Mouse (Mus musculus): ENCODE measurements around the gene Ndufb5.
"Not testable (repeated sequence)": the region's sequence is repeated elsewhere in the genome, so short reads cannot be mapped to it uniquely, and the experiment has no call there.

Gene Ndufb5

DNA sequence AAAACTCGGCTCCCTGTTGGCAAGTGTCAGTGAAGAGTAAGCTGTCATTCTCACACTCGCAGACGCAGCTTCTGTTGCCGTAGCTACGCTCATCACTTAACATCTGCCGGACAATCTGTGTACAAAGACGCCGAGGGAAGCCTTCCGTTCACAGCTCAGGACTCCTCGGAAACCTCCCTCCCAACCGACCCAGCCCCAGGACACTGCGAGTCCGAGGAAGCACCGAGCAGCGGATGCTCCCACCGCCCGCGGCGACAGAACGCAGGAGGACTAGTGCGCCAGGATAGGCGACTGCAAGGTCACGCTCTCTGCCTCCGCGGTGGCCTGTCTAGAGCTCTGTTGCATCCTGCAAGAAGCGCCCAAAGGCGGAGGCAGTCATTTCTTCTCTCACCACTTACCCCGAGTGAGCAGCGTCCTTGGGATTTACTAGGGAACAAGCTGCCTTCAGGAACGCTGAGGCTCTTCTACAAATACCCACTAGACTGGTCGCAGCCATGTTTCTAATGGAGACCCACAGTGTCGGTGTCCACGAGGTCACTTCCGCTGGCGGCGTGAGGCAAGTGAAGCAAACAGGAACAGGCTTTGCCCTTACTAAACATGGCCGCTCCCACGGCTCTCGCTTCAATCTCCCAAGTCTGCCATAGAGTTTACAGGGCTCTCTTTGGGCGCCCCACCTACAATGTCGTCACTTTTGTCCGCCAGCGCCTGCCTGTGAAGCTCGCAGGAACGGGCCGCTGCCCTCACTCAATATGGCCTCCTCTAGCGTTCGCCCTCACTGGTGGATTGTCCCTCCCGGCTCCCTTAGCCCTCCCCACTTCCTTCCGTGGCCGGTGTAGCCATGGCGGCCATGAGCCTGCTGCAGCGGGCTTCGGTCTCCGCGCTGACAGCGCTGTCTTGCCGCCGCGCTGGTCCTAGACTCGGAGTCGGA, at the start of gene Ndufb5:
Gene Ndufb5 (plus strand): TSS at position 747 of the 928 bp plus-strand sequence.
- peak; percentile 100 for DNase-seq (ENCODE audit: low read depth, low spot score)

- no peak for DNase-seq (ENCODE audit: low read depth, low spot score)
These were observed 49.6 kb upstream of the Ndufb5 start for GRCm38 (mm10) chr3:32687156-32687555.

DNA sequence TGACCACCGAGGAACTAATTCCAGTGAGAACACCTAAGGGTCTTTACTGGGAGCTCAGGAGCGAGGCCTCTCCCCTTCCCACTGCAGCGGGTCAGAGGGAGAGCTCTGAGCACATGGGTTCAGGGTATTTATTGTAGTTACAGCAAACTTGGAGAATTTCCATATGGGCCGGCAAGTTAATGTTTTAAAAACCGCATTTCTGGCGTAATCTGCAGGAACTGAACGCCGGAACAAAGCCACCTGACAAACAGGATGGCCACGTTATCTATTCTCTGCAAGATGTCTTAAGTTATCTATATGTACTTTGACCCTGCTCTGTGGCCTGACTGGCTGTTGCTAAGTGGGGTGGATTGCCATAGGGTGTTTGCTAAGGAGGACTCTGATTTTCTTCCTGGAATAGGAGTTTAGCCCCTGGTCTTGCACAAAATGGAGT, 47.2 kb upstream of the Ndufb5 start:
- no peak for DNase-seq (ENCODE audit: low read depth, low spot score)

DNA sequence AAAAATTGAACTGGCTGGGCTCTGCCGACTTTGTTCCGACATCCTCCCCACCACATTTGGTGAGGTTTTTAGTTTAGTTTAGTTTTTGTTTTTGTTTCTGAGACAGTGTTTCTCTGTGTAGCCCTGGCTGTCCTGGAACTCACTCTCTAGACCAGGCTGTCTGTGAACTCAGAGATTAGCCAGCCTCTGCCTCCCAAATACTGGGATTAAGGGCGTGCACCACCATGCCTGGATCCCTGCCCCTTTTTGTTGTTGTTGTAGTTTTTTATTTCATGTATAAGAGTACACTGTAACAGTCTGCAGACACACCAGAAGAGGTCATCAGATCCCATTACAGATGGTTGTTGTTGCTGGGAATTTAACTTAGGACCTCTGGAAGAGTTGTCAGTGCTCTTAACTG, 46.8 kb upstream of the Ndufb5 start:
- no peak for DNase-seq (ENCODE audit: low read depth, low spot score)

- DNase-seq (ENCODE audit: low read depth, low spot score): no peak
These were observed 45.9 kb upstream of the Ndufb5 start for GRCm38 (mm10) chr3:32690901-32691300.

DNA sequence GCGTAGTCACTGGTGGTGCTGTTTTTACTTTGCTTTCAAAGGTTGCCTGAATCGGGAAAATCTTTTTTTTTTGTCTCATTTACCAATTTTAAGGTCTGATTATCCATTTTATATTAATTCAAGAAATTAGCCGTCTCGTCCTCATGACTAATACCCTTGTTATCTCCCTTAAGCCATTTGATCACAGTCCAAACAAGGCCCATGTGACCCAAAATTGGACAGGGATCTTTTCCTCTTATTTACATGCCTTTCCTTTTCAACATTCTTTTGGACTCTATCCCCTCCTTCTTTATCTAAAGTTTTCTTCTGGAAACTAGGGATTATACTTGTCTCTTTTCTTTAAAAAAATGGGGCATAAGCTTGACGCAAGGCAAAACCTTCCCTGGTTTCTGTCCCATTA, 44.9 kb upstream of the Ndufb5 start:
- DNase-seq (ENCODE audit: low read depth, low spot score): no peak

- DNase-seq (ENCODE audit: low read depth, low spot score): no peak
These were observed 42.6 kb upstream of the Ndufb5 start for GRCm38 (mm10) chr3:32694211-32694610.

- no peak for DNase-seq (ENCODE audit: low read depth, low spot score)
These were observed 41.8 kb upstream of the Ndufb5 start for GRCm38 (mm10) chr3:32694737-32695582.

- no peak for DNase-seq (ENCODE audit: low read depth, low spot score)
These were observed 41.2 kb upstream of the Ndufb5 start for GRCm38 (mm10) chr3:32695583-32695980.

DNA sequence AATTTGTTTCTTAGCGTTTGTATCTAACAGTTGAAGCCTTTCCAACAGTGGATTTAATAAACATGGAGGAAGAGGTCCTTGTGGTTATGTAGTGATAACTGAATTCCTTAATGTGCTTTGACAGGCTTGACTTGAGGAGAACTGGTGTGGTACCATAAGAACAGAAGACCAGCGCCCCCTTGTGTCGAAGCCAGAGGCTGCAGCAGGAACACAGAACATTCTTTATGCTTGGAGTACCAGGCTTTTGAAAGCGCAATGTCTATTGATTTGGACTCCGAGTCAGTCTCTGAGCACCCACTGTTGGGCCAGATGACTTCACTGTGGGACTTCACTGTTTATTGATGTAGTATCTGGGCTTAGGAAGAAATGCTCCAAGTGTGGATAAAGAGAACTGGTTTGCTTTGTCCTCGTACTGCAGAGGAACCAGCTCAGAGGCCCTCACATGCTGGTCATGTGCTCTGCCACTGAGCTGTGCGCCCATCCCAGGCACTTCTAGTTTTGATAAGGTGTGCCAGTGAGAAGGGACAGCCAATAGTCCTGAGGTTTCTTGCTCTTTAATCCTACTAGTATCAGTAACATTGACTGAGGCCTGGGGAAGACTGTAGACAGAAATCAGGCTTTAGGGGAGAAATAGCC, 38.4 kb upstream of the Ndufb5 start:
- peak; percentile 64 for DNase-seq (ENCODE audit: low read depth, low spot score)

GRCm38 (mm10) chr3:32704021-32704420, 32.8 kb upstream of the Ndufb5 start:
- not testable (repeated sequence) for DNase-seq (ENCODE audit: low read depth, low spot score)

GRCm38 (mm10) chr3:32704632-32705031, 32.2 kb upstream of the Ndufb5 start:
- DNase-seq (ENCODE audit: low read depth, low spot score): not testable (repeated sequence)

DNA sequence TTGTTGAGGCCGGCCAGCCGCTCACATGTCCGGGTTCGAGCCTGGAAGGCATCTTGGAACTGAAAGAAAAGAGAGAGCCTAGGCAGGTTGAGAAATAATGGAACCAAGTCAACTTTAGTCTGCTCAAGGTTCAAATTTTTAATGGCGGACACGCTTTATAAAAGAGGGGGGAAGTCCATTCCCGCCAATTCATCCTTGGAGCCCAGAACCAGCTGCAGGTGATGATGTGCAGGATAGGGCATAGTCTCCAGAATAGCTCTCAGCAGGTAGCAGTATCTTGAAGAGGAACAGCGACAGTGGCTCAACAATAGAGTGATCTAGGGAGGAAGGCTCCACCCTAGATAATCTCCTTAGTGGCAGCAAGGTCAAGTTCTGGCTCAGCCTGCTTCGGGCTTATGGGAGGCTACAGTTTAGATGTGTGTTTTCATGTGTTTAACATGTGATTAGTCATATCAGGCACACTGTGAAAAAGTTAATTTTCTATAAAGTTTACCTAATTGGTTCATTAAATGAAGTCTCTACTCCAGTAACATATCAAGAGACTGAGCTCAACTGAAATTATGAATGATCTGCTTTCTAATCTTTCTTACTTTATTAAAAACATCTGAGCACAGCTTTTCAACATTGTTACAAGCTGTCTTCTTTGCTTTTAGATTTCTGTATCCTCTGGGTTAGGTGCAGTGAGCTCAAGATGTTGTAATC, 31.0 kb upstream of the Ndufb5 start, which contains the start of gene Actl6a:
Gene Actl6a (plus strand): TSS at position 652 of the 702 bp plus-strand sequence.
- DNase-seq (ENCODE audit: low read depth, low spot score): not testable (repeated sequence)

- DNase-seq (ENCODE audit: low read depth, low spot score): no peak
These were observed 28.8 kb upstream of the Ndufb5 start for GRCm38 (mm10) chr3:32708052-32708367.

DNA sequence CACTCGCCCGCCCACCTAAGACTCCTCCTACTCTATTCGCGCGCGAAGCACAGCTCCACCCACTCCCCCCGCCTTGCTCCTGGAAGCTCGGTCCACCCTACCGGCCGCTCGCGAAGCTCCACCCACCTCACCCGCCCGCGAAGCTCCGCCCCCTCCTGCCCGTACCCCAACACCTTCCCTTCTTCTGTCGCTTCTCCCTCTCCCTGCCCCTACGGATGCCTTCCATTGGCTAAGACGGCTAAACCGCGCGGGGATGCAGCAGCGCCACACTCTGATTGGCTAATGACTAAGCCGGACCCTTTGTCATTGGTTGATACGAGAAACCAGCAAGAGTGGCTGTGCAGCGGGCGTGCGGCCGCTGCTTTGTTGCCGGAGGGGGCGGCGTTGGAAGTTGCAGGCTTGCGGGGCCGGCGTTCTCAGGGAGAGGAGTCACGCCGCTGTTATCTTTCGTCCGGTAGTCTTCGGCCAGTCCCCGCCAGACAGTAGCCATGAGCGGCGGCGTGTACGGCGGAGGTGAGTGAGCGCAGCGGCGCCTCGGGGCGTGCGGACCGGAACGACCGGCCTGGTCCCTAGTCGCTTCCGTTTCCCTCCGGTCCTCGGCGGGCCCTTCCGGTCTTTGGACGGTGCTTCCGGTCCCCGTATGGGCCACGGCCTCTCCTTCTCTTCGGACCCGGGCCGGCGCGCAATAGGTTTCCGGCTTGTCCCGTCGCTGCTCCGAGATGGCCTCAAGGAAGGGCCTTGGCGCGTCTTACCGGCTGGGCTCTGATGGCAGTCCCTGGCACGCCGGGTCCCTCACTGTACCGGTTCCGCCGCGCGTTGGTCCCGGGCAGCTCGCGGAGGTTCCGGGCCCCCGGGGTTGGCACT, 28.2 kb upstream of the Ndufb5 start:
- DNase-seq (ENCODE audit: low read depth, low spot score): peak; percentile 97

DNA sequence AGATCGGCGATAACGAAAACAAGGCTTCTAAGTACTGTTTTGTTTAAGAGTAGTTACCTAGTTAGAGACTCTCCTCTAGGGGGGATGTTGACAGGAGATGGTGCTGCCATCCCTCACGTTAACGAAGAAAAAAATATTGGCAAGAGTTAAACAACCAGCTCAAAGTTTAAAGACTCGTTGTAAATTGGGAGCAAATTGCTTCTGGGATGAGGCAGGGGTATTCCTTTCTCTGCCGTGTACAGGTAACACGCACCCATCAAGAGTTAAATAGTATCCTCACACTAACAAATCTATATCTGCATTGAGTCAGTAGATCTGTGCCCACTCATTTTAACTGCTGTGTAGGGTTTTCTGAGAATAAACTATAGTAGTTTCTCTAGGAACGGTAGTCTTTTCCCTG, 27.4 kb upstream of the Ndufb5 start:
- no peak for DNase-seq (ENCODE audit: low read depth, low spot score)

DNA sequence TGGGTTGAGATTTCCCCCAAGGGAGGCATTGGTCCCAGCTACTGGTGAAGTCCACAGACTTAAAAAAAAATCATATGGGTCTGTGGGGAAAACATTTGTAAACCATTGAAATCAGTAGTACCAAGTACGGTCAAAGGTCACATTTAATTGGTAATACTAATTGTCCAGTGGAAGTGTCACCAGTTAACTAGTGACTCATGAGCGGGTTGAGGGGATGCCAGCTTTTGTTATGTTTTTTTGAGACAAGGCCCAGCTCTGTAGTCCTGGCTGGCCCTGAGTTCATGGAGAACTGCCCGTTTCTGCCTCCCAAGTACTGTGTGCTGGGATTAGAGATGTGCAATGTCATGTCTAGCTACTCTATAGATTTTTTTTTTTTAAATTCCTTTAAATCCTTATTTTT, 23.1 kb upstream of the Ndufb5 start:
- DNase-seq (ENCODE audit: low read depth, low spot score): no peak

GRCm38 (mm10) chr3:32717403-32717802, 19.4 kb upstream of the Ndufb5 start:
- DNase-seq (ENCODE audit: low read depth, low spot score): not testable (repeated sequence)

GRCm38 (mm10) chr3:32718271-32718670, 18.5 kb upstream of the Ndufb5 start:
- DNase-seq (ENCODE audit: low read depth, low spot score): no peak

DNA sequence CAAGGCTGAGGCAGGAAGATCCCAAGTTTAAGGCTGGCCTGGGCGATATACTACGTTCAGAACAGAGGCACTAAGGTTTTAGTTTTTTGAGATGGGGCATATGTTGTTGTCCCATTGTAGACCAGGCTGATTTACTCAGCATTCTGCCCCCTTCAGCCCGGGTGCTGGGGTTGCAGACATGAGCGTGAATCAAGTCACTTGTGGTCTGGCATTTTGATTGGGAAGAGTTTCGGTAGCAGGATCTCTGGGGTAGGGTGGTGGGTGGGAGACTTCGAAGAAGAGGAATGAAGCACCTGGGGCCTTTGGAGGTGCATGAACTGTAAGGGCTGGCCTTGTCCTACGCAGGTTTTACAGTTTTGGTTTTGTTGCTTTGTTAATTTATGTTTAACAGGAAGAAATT, 12.6 kb upstream of the Ndufb5 start:
- no peak for DNase-seq (ENCODE audit: low read depth, low spot score)

Measured in retina, adult 2 months (tissue).